Mouse (Mus musculus): ENCODE measurements around the gene Fam120a. TPM values are rescaled to one million over a fixed set of nuclear protein-coding genes. Genes with fewer than 3 reads are reported as not detected.

Gene Fam120a
- polyA plus RNA-seq, 1 experiment from 2014 or later, result 24.2 TPM

GRCm38 (mm10) chr13:48890260-48890960 is 77.4 kb downstream of the Fam120a start:
- no peak for TF ChIP-seq CTCF (IDR thresholded peaks at IDR 0.05; ENCODE audit: low read depth)
- no peak overlapping the region for H3K4me3 ChIP-seq (ENCODE audit: low read depth, low read length)
- no peak overlapping the region; the same call in 1 of the 2 replicates for H3K4me2 ChIP-seq (replicated peaks; ENCODE audit: low read depth)
- WGBS, result 40% methylated on average over 4 of the region's 4 CpGs
- peak overlapping the region; percentile 46; the same call in 1 of the 2 replicates for H3K27ac ChIP-seq (ENCODE audit: low read depth, low read length)
- no peaks in the 10 kb centered on the region for H3K27me3 ChIP-seq (replicated peaks; ENCODE audit: control insufficient read depth, insufficient read depth, low read length)
- peak; percentile 93 for ATAC-seq
- no peaks in the 10 kb centered on the region for H3K4me1 ChIP-seq (replicated peaks; ENCODE audit: control insufficient read depth, insufficient read depth, low read length)
- H3K9ac ChIP-seq (ENCODE audit: low read depth, low read length), result no peak overlapping the region
- no peaks in the 10 kb centered on the region for H3K9me3 ChIP-seq (ENCODE audit: control insufficient read depth)
- peaks cover 68% of the 10 kb centered on the region for H3K36me3 ChIP-seq (ENCODE audit: control insufficient read depth, insufficient read depth)

- ATAC-seq, result peak; percentile 99
- Histone ChIP-seq H3K36me3 (ENCODE audit: control insufficient read depth, insufficient read depth) (peaks cover 28% of the 10 kb centered on the region), H3K27ac (ENCODE audit: low read depth, low read length) (peak overlapping the region; percentile 85), H3K4me1 (replicated peaks; ENCODE audit: control insufficient read depth, insufficient read depth, low read length) (no peaks in the 10 kb centered on the region), H3K4me2 (replicated peaks; ENCODE audit: low read depth) (peak overlapping the region; percentile 65), H3K4me3 (ENCODE audit: low read depth, low read length) (peak overlapping the region; percentile 26), H3K9me3 (ENCODE audit: control insufficient read depth) (no peaks in the 10 kb centered on the region), H3K9ac (ENCODE audit: low read depth, low read length) (peak overlapping the region; percentile 64), H3K27me3 (replicated peaks; ENCODE audit: control insufficient read depth, insufficient read depth, low read length) (no peaks in the 10 kb centered on the region)
- no peak for TF ChIP-seq CTCF (IDR thresholded peaks at IDR 0.05; ENCODE audit: low read depth)
- WGBS, result under 1% methylated on average over 36 of the region's 36 CpGs
Measured at GRCm38 (mm10) chr13:48878534-48878933, 89.3 kb downstream of the Fam120a start.

DNA sequence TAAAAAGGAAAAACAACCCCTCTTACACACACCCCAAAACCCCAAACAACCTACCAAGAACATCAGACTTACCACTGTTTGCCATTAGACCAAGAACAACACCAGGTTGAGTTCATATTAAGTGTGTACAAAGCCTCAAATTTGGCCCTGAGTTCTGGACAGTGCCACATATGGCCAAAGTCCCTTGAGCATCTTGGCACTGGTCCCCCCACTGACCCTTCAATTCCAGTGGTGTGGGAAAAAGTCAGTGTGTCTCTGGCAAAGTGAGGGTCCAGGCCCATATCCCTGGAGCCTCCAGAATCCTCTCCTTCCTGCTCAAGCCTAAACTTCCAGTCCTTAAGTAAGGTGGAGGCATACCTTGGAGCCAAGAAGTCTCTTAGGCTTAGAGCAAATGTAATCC is 90.0 kb downstream of the Fam120a start:
- no peaks in the 10 kb centered on the region for H3K27me3 ChIP-seq (replicated peaks; ENCODE audit: control insufficient read depth, insufficient read depth, low read length)

DNA sequence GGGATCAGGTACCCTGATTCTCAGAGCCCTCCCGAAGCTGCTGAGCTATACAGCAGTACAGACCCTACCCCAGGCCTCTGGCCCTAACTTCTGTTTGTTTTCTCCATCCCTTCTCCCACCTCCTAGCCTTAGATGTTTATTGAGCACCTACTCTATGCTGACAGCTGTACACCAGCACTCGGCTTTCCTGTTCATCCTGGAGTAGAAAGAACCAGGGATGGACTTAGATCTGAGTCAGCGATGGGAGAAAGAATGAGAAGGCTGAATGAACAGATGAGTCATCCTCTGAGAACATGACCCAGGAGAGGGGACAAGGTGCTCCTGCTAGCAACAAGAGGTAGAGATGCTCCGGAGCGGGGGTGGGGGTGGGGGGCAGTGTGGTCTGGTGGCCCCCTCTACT is 95.1 kb downstream of the Fam120a start:
- 60% methylated on average over 5 of the region's 5 CpGs for WGBS
- H3K9me3 ChIP-seq (ENCODE audit: control insufficient read depth), result no peaks in the 10 kb centered on the region

More for the DNA sequence above, 90.0 kb downstream of the Fam120a start:
- no peaks in the 10 kb centered on the region for H3K9me3 ChIP-seq (ENCODE audit: control insufficient read depth)
- no peak for ATAC-seq
- TF ChIP-seq CTCF (IDR thresholded peaks at IDR 0.05; ENCODE audit: low read depth), result no peak
- peak overlapping the region; percentile 85; the same call in 1 of the 2 replicates for H3K27ac ChIP-seq (ENCODE audit: low read depth, low read length)
- H3K4me2 ChIP-seq (replicated peaks; ENCODE audit: low read depth), result peak overlapping the region; percentile 65
- 0 out of 2 replicates have a peak overlapping the region, but pooled peaks have one; percentile 26 for H3K4me3 ChIP-seq (ENCODE audit: low read depth, low read length)
- H3K4me1 ChIP-seq (replicated peaks; ENCODE audit: control insufficient read depth, insufficient read depth, low read length), result no peaks in the 10 kb centered on the region
- peaks cover 23% of the 10 kb centered on the region for H3K36me3 ChIP-seq (ENCODE audit: control insufficient read depth, insufficient read depth)
- 0 out of 2 replicates have a peak overlapping the region, but pooled peaks have one; percentile 64 for H3K9ac ChIP-seq (ENCODE audit: low read depth, low read length)

DNA sequence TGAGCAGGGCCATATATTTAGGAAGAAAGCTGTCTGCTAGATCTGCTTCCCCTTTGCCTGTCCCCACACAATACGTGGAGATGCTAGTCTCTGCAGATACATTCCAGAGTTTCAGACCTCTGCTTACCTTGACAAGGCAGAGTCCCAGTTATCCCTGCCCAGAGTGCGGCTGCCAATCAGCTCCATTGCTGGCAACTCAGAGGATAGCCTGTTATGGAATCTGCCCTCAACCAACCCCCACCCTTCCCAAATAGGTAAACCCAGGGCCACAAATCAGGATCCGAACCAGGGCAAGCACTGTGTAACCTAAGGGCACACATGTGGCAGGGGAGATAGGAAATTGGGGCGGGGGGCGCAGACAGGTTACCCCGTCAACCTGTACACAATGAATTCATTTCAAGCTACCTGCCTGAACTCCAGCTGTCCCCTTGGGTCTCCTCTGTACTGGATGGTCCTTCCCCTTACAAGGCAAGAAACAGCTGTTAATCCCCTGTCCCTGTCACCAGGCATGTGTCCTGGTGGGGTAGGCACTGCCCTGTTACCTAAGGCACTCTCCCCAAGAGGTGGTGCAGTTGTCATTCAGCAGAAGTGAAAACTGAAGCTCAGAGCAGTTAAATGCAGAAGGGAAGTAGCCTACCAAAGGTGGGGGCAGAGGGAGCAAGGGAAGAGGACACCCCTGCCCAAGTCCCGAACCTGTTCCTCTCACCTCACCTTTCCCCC is 95.8 kb downstream of the Fam120a start:
- TF ChIP-seq CTCF (IDR thresholded peaks at IDR 0.05; ENCODE audit: low read depth), result peak; percentile 23; the same call in 1 of the 2 replicates
- no peaks in the 10 kb centered on the region for H3K9me3 ChIP-seq (ENCODE audit: control insufficient read depth)
- peak overlapping the region; percentile 100; the same call in 1 of the 2 replicates for H3K9ac ChIP-seq (ENCODE audit: low read depth, low read length)
- no peak for ATAC-seq
- no peaks in the 10 kb centered on the region; the same call in 1 of the 2 replicates for H3K36me3 ChIP-seq (ENCODE audit: control insufficient read depth, insufficient read depth)
- no peaks in the 10 kb centered on the region for H3K27me3 ChIP-seq (replicated peaks; ENCODE audit: control insufficient read depth, insufficient read depth, low read length)
- H3K4me1 ChIP-seq (replicated peaks; ENCODE audit: control insufficient read depth, insufficient read depth, low read length), result peaks cover 19% of the 10 kb centered on the region
- peak overlapping the region; percentile 87 for H3K4me2 ChIP-seq (replicated peaks; ENCODE audit: low read depth)
- 60% methylated on average over 7 of the region's 7 CpGs for WGBS
- H3K4me3 ChIP-seq (ENCODE audit: low read depth, low read length), result peak overlapping the region; percentile 82
- no peak overlapping the region for H3K27ac ChIP-seq (ENCODE audit: low read depth, low read length)

More for the DNA sequence above, 95.1 kb downstream of the Fam120a start:
- H3K36me3 ChIP-seq (ENCODE audit: control insufficient read depth, insufficient read depth), result no peaks in the 10 kb centered on the region; the same call in 1 of the 2 replicates
- peak; percentile 31; the same call in 1 of the 2 replicates for ATAC-seq
- H3K4me1 ChIP-seq (replicated peaks; ENCODE audit: control insufficient read depth, insufficient read depth, low read length), result peaks cover 19% of the 10 kb centered on the region
- no peak for TF ChIP-seq CTCF (IDR thresholded peaks at IDR 0.05; ENCODE audit: low read depth)
- no peak overlapping the region for H3K9ac ChIP-seq (ENCODE audit: low read depth, low read length)
- H3K27me3 ChIP-seq (replicated peaks; ENCODE audit: control insufficient read depth, insufficient read depth, low read length), result no peaks in the 10 kb centered on the region
- H3K4me2 ChIP-seq (replicated peaks; ENCODE audit: low read depth), result no peak overlapping the region
- H3K27ac ChIP-seq (ENCODE audit: low read depth, low read length), result no peak overlapping the region
- H3K4me3 ChIP-seq (ENCODE audit: low read depth, low read length), result no peak overlapping the region
